Mouse (Mus musculus) liver, embryonic 14.5 days (tissue): ENCODE measurements around the gene Hdgf.

Source experiments
- CTCF ChIP-seq: IDR thresholded peaks from 2 replicates; pipeline ENCODE4 v1.5.1; 2016; ENCODE audit warnings: antibody characterized with exemption, low read depth, control low read depth
- EP300 ChIP-seq: IDR thresholded peaks from 2 replicates; pipeline ENCODE4 v1.6.1; 2016; ENCODE audit warnings: antibody characterized with exemption, low read depth

GRCm38 (mm10) chr3:87935201-87935600, 29.1 kb downstream of the Hdgf start:
- TF ChIP-seq CTCF (no peak), EP300 (no peak)
